Comparison of ENCODE assay signal across 8 mouse cellular contexts in the genomic region with DNA sequence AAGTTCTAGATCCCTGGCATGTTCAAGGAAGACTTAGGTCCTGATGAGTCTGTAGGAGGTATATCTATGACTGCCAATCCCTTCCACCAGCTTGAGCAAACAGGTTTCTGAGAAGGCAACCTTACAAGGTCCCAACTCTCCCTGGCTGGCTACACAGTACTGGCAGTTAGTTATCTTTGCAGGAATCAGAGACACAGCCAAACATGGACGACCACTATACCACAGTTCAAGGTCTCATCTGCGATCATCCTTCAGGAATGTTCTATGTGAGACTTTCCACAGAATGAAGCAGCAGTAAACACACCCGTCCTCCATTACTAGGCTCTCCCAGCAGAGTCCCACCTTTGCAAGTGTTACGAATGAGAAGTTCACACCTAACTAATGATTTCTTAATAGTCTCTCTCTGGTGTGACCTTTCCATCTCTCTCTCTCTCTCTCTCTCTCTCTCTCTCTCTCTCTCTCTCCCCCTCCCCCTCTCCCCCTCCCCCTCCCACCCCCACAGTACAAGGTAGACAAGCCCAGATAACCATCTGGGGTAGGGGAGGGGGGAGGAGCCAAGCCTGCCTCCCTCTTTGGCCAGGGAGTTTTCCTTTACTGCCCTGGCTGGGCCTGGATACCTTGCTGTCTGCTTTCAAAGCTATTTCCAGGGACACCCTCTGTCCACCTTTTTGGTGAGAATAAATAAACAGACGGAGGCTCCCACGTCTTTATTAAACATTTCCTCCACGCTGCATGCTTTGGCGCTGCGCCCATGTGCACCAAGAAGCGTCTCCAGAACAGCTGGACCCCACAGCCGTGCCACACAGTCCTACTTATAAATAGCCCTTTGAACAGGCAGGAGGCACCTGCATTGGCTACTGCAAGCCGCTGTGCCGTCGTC.
DNase-seq lines count a peak whose midpoint lies in the region; ATAC-seq and TF ChIP-seq lines count a peak whose summit lies in the region.

No protein-coding gene starts in this region.

- peak overlapping the region; percentile 55 for H3K27ac ChIP-seq in forebrain, embryonic 14.5 days (ENCODE audit: low read depth, low read length)
- peak overlapping the region; percentile 83 for H3K27ac ChIP-seq in neural tube, embryonic 15.5 days (replicated peaks)
- no peak overlapping the region for H3K27ac ChIP-seq in thymus, adult 2 months (ENCODE audit: control insufficient read depth, insufficient read depth, low read length)

- H3K4me2 ChIP-seq in forebrain, embryonic 14.5 days (ENCODE audit: low read length), result peak overlapping the region; percentile 42
- H3K4me2 ChIP-seq in neural tube, embryonic 15.5 days, result peak overlapping the region; percentile 58

- H3K36me3 ChIP-seq in forebrain, embryonic 14.5 days (ENCODE audit: control insufficient read depth, insufficient read depth, low read length), result no peaks in the 10 kb centered on the region
- no peaks in the 10 kb centered on the region for H3K36me3 ChIP-seq in neural tube, embryonic 15.5 days
- H3K36me3 ChIP-seq in thymus, adult 2 months (ENCODE audit: control insufficient read depth, insufficient read depth, low read length), result no peaks in the 10 kb centered on the region

- WGBS in forebrain, embryonic 14.5 days, result 23% methylated on average over 14 of the region's 14 CpGs
- 20% methylated on average over 14 of the region's 14 CpGs for WGBS in neural tube, embryonic 15.5 days
- WGBS in thymus, adult 2 months, result 39% methylated on average over 14 of the region's 14 CpGs

- peaks cover 29% of the 10 kb centered on the region for H3K27me3 ChIP-seq in forebrain, embryonic 14.5 days (replicated peaks; ENCODE audit: control insufficient read depth, insufficient read depth, low read length)
- H3K27me3 ChIP-seq in neural tube, embryonic 15.5 days (replicated peaks), result peaks cover 24% of the 10 kb centered on the region
- peaks cover 2% of the 10 kb centered on the region; the same call in 1 of the 2 replicates for H3K27me3 ChIP-seq in thymus, adult 2 months (ENCODE audit: control insufficient read depth, insufficient read depth, low read length)

- TF ChIP-seq CTCF in thymus, adult 2 months (IDR thresholded peaks at IDR 0.05; ENCODE audit: borderline replicate concordance, control insufficient read depth, extremely low read depth, insufficient read depth, low read length, poor library complexity), result no peak

- H3K9ac ChIP-seq in forebrain, embryonic 14.5 days (ENCODE audit: low read length), result no peak overlapping the region
- H3K9ac ChIP-seq in neural tube, embryonic 15.5 days (replicated peaks), result peak overlapping the region; percentile 45; the same call in 1 of the 2 replicates

- no peak for TF ChIP-seq POLR2A in thymus, adult 2 months (IDR thresholded peaks at IDR 0.05; ENCODE audit: control insufficient read depth, extremely low read depth, insufficient read depth, low read length, poor library complexity)

- DNase-seq in cerebellum, postnatal 25 days, result peak; percentile 24 to 29
- no peak for DNase-seq in cerebellum, adult 9-11 months
- DNase-seq in 416B (ENCODE audit: low read depth), result peak; percentile 18
- peak; percentile 74 for DNase-seq in forebrain, embryonic 14.5 days (ENCODE audit: low spot score)
- peak; percentile 40 to 73 for DNase-seq in kidney, postnatal 25 days
- no peak for DNase-seq in thymus, adult 2 months
- no peak for DNase-seq in right cerebral cortex, postnatal 36 days (ENCODE audit: low spot score in 2 of 2)

- no peak overlapping the region for H3K4me3 ChIP-seq in forebrain, embryonic 14.5 days (ENCODE audit: low read depth, low read length)
- H3K4me3 ChIP-seq in neural tube, embryonic 15.5 days (replicated peaks), result peak overlapping the region; percentile 27; the same call in 1 of the 2 replicates
- no peak overlapping the region for H3K4me3 ChIP-seq in thymus, adult 2 months (ENCODE audit: control insufficient read depth, insufficient read depth, low read length)

- ATAC-seq in forebrain, embryonic 14.5 days, result peak; percentile 63; the same call in 1 of the 2 replicates
- peak; percentile 49; the same call in 1 of the 2 replicates for ATAC-seq in neural tube, embryonic 15.5 days (ENCODE audit: low FRiP score)

- no peaks in the 10 kb centered on the region for H3K9me3 ChIP-seq in forebrain, embryonic 14.5 days (replicated peaks; ENCODE audit: control insufficient read depth, low read length)
- no peaks in the 10 kb centered on the region for H3K9me3 ChIP-seq in neural tube, embryonic 15.5 days (replicated peaks)

- peaks cover 12% of the 10 kb centered on the region for H3K4me1 ChIP-seq in forebrain, embryonic 14.5 days (ENCODE audit: control insufficient read depth, insufficient read depth, low read length)
- H3K4me1 ChIP-seq in neural tube, embryonic 15.5 days, result peaks cover 29% of the 10 kb centered on the region
- H3K4me1 ChIP-seq in thymus, adult 2 months (replicated peaks; ENCODE audit: control insufficient read depth, insufficient read depth, low read length), result peaks cover 5% of the 10 kb centered on the region; the same call in 1 of the 2 replicates

Comparison
In these comparisons a context has a peak if more than half of its experiments do, and no peak if none do; other contexts are left out.
1. DNase-seq: peak in cerebellum, postnatal 25 days (2 of 2), 416B (single experiment), forebrain, embryonic 14.5 days (single experiment) and kidney, postnatal 25 days (2 of 2); none in cerebellum, adult 9-11 months (single experiment), thymus, adult 2 months (single experiment) and right cerebral cortex, postnatal 36 days (0 of 2).